Mouse (Mus musculus) megakaryocyte-erythroid progenitor cell, adult 5-6 weeks (primary cell): ENCODE data around the gene Dazap1. TPM values are rescaled to one million over a fixed set of nuclear protein-coding genes. Genes with fewer than 3 reads are reported as not detected.

Experiments used
- ATAC-seq: replicated peaks from 2 replicates; pipeline ENCODE4 v1.8.0; 2016; ENCODE audit warnings: mild to moderate bottlenecking, inconsistent platforms; ENCODE audit not compliant: severe bottlenecking, poor library complexity, low FRiP score, low TSS enrichment
- total RNA-seq, 2 experiments: library from RNA; stranded (forward) in 1 of 2; stranded (reverse) in 1 of 2; fragments of 200-1000, 215-1000 nt in 1 of 2; fragments of >200 nt in 1 of 2; fragmentation: Nextera tagmentation in 1 of 2; gene quantifications; 2 replicates each; pipeline ENCODE4 v1.2.3; 2014 to 2017

Dazap1 gene
- total RNA-seq, 2 experiments from 2014 or later: 163 to 335 TPM

DNA sequence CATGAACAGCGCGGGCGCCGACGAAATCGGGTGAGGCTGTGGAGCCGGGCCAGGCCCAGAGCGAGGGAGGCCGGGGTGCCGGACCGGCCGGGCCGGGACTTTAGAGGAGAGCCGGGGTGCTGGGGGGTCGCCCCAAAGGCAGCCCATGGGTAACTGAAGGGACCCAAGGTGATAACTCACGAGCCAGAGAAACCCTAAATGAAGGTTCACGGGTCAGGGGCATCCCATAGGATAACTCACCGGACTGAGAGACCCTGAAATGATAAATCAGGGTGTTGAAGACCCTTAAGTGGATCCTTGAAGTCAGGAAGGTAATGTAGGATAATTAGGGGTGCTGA lies 3.8 kb downstream of the Dazap1 start:
- ATAC-seq: no peak

- ATAC-seq: peak; percentile 58
These were observed 8.8 kb downstream of the Dazap1 start for GRCm38 (mm10) chr10:80270099-80270498.

DNA sequence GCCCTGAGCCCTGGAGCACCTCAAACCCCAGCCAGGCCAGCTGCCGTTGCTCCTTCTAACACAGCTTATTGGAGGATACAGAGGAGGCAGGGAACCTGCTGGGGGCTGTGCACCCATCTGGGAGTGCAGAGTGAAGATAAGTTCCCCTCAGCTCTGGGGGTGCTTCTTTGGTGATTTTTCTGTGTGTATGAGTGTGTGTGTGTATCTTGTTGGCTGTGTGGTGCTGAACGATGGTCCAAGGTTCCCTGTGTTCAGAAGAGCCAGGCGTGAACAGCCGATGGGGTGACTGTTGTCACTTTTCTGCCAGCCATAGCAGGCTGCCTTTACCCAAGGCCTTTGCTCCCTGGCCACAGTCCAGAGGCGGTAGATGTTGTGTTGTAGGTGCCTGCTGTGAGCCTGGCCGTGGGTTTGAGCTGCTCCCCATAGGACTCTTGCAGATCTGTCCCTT lies 9.5 kb downstream of the Dazap1 start:
- ATAC-seq: peak; percentile 85

- no peak for ATAC-seq
These were observed 10.0 kb downstream of the Dazap1 start for GRCm38 (mm10) chr10:80271186-80271843.

GRCm38 (mm10) chr10:80271870-80272585 lies 10.7 kb downstream of the Dazap1 start:
- ATAC-seq: no peak

DNA sequence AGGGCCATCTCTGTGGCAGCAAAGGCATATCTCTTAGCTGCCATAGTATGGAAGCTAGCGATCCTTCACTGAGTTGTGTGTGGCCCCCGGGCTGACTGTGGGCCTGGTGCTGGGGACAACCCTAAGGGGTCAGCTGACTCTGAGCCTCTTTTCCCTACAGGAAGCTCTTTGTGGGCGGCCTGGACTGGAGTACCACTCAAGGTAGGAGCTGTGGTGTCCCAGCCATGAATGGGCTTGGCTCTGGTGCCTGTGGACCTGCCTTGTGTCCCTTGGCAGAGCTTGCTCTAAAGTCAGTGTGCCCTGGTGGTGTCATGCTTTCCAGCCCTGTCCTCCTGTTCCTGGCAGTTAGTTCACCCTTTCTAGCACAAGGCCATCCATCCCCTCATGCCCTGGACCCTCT lies 12.6 kb downstream of the Dazap1 start:
- ATAC-seq: no peak

- no peak for ATAC-seq
These were observed 15.0 kb downstream of the Dazap1 start for GRCm38 (mm10) chr10:80276238-80276637.

- ATAC-seq: no peak
These were observed 17.1 kb downstream of the Dazap1 start for GRCm38 (mm10) chr10:80278390-80278789.

GRCm38 (mm10) chr10:80279273-80279672 lies 18.0 kb downstream of the Dazap1 start:
- no peak for ATAC-seq

- ATAC-seq: no peak
These were observed 20.0 kb downstream of the Dazap1 start for GRCm38 (mm10) chr10:80281304-80281703.

GRCm38 (mm10) chr10:80281921-80282371 lies 20.7 kb downstream of the Dazap1 start:
- 0 out of 2 replicates have a peak, but pooled peaks have one; percentile 23 for ATAC-seq

GRCm38 (mm10) chr10:80282481-80283441 lies 21.5 kb downstream of the Dazap1 start:
- no peak for ATAC-seq

DNA sequence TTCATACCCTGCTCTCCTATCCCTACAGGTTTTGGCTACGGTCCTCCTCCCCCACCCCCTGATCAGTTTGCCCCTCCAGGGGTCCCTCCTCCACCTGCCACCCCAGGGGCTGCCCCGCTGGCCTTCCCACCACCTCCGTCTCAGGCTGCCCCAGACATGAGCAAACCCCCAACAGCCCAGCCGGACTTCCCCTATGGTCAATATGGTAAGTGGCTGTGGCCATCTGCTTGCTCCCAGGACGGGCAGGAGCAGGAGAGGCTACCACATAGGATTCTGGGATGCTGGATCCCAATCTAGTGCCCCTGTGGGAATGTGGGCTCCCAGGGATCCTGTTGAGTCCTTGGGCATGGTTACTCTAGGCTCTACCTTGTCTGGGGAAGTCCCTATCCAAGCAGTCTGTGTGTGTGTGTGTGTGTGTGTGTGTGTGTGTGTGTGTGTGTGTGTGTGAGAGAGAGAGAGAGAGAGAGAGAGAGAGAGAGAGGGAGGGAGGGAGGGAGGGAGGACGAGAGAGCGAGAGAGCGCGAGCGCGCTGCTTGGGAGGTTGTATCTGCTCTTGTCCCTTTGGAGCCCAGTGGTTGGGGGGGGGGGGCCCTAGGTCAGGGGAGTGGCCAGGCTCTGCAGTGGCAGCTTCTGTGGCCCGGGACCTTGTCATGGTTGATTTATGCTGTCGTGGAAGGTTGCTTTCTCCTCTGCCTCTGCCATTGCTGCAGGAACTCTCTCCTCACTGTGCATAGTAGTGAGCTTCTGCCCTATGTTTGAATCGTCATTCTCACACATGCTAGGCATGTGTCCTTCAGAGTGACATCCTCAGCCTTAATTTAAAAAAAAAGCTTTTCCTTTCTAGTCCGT lies 24.2 kb downstream of the Dazap1 start:
- ATAC-seq: no peak

DNA sequence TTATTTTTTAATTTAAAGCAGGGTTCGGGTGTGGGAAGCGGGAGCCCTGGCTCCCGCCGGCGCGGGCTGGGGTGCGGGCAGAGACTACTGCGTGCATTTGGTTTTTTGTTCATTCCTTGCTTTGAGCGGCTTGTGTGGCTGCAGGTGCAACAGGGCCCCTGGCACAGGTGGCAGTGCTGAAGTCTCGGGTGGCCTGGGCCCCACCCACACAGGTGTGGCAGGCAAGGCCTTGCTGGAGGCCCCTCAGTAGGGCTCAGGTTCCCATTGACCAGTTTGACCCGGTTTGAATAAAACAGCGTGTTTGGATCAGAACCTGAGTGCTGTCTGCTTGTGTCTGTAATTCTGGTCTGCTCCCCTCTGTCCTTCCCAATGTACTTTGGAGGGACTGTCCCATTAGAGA lies 26.8 kb downstream of the Dazap1 start:
- no peak for ATAC-seq

DNA sequence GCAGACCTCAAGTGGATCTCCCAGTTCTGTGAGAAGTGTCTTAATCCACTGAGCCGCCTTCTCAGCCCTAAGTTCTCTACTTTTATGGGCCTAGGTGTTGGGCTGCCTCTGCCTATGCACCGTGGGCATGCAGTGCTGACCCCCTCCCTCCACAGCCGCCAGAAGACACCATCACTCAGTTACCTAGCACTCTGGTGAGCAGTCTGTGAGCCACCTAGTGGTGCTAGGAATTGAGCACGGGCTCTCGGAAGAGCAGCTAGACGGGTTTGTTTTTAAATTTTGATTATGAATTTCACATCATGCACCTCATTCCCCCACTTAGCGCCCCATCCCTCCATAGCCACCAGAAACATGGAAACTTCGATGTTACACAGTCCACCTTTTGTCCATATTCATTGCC lies 27.4 kb downstream of the Dazap1 start:
- ATAC-seq: no peak

- ATAC-seq: peak; percentile 72
These were observed 31.2 kb downstream of the Dazap1 start, which contains the start of gene Rps15 for GRCm38 (mm10) chr10:80292251-80293146. Rps15 (plus strand) TSS chr10:80292453.

DNA sequence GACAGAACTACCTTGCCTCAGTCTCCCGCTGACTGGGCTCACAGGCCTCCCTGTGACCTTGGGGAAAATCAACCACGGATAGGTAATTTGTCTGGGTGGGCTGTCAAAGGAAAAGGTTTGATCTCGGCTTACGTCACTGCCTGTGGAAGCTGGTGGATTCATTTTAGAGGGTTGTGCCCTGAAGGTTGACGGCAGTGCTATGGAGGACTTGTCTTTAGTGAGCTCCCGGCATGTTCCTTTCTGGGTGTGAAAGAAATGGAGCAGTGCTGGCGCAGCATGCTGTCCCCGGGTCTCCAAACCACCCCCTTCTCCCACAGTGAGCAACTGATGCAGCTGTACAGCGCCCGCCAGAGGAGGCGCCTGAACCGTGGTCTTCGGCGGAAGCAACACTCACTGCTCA lies 32.0 kb downstream of the Dazap1 start:
- no peak for ATAC-seq

DNA sequence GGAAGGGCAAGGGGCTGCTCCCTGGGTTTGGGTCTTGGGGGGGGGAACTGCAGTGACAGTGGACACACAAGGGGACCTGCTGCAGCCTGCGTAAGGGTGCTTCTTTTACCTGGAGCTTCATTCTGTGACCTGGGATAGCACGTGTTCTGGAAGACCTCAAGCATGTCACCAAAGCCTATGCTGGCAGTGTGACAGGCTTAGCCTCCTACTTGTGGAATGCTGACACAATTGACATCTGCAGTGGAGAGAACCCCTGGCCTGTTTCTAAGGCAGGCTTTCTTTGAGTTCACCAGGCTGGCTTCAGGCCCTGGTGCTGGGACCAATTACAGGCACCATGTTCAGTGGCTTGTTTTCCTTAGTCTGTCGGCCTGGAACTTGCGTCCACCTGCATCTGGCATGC lies 33.0 kb downstream of the Dazap1 start:
- ATAC-seq: no peak
